Mouse (Mus musculus): ENCODE results near the gene Mok.

The Mok gene

DNA sequence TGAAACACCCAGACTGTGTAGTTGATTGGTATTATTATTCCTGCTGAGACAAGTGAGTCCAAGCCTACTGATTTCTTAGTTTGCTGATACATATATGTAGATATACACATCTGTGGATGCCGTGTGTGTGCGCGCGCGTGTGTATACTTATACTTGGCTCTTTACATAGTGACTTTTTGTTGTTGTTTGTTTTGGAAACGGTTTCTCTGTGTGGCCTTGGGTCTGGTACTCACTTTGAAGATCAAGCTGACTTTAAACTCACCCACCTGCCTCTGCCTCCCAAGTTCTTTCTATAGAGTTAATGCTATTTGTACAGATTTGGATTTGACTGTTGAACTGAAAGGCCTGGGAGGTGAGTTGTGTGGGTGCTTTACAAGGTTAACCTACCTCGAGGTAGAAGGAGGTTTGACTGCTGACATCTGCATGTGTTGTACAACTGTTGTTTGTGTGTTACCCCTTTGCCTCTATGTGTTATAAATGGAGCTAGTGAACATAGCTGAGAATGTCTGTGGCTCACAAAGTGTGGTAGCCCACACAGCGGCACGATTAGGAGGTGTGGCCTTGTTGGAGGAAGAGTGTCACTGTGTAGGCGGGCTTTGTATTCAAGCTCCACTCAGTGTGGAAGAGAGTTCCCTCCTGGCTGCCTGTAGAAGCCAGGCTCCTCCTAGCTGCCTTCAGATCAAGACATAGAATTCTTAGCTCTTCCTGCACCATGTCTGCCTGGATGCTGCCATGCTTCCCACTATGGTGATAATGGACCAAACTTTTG is 70.1 kb downstream of the Mok start:
- DNase-seq (ENCODE audit: low spot score in 2 of 2), result no peak

DNA sequence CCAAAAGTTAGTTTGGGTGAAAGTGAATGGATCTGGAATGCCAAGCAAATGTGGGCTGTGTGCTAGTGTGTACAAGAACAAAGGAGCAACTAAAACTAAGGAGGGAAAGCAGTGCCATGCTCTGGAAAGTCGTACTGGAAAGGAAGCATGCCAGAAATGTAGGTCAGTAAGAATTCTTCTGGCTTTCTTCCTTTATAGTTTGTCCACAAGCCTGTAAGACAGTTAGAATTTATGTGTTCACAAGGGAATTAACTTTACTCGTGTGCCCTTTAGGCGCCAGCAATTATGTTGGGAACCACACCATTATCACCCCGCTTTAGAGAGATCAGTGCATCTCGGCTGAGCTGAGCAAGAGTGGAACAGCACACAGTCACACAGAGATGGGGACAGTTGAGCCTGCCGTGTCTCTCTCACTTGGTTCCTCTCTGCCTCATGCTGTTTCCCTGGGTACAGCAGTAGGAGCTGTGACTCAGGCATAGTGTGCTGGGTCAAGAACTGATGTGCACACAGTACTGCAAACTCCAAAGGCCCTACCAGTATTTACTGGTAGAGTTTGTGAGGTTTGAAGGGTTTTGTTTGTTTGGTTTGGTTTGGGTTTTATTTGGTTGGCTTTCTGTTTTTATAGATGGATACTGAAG is 71.0 kb downstream of the Mok start:
- DNase-seq (ENCODE audit: low spot score in 2 of 2), result no peak

DNA sequence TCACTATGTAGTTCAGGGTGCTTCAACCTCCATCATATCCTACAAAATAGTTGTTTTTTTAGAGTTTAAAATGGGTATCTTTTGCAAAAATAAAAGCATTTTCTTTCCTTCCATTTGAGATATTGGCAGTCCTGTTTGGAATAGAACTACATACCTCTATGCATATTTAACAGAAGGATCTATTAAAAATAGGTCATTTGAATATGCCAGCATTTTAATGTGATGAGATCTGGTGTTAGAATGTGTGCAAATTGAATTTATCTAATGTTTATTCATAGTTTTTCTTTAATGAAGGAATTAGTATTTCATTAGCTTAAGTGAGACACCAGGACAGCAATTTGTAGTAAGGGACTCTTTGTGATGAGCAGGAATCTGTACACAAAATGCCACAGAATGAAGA is 72.2 kb downstream of the Mok start:
- no peak for DNase-seq (ENCODE audit: low spot score in 2 of 2)

DNA sequence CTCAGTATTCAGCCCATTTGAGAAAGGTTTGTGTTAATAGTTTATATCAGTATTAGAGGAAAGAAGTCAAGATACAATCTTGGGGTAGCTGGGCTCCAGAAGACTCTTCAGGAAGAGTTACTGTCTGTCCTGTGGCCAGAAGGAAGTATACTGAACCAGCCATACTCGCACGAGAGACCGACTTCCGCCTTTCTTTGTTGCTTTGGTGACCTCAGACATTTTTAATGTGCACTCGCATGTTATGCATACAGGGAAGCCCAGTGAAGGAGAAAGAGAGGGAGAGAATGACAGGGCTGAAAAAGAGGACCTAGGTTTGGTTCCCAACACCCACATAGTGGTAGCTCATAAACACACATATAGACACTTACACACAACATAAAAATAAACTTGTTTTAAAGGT is 76.2 kb downstream of the Mok start:
- DNase-seq (ENCODE audit: low spot score in 2 of 2), result no peak

DNA sequence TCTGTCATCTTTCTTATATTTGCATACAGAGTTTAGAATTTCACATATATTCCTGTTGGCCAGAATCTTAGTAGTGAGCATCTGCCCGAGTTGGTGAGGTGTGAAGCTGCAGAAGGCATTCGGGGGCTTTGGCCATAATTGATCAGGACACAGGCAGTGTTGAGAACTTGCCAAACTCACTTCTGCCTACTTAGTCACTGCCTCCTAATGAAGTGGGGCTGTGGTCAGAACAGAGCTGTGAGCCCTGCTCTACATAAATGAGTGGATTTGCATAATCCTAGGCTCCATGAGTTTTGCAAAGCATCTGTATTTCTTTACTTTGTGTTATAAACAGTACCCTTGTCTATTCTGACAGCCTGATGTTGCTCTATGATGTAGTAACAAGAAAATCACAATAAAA is 78.4 kb downstream of the Mok start:
- no peak for DNase-seq (ENCODE audit: low spot score in 2 of 2)

DNA sequence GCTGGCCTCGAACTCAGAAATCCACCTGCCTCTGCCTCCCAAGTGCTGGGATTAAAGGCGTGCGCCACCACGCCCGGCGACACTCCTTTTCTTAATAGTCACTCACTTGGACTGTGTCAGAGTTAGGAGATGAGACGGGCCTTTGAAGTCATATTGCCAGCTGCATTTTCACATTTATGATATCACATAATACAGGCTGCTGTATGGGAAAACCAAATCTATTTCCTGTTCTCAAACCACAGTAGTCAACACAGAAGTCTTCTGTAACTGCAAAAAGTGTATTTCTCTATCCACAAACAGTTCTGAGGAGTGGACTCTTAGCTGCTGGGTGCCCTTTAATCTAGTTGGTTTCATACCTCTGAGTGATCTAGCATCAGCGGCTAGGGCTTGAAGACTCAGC is 81.8 kb downstream of the Mok start:
- DNase-seq (ENCODE audit: low spot score in 2 of 2), result no peak

Data from heart, adult 9 months (tissue).